Mouse (Mus musculus): ENCODE results near the gene Tldc2. TPM values are rescaled to one million over a fixed set of nuclear protein-coding genes. Genes with fewer than 3 reads are reported as not detected.

Gene Tldc2
- polyA plus RNA-seq, 1 experiment = not detected

GRCm38 (mm10) chr2:157081960-157082359 is 4.9 kb upstream of the Tldc2 start:
- no peak for TF ChIP-seq POLR2A (IDR thresholded peaks at IDR 0.05; ENCODE audit: borderline replicate concordance, extremely low read depth, low read depth, low read length)
- no peak for TF ChIP-seq CTCF (IDR thresholded peaks at IDR 0.05; ENCODE audit: insufficient read depth, low read length)
- Histone ChIP-seq H3K4me3 (replicated peaks; ENCODE audit: extremely low read depth, low read depth, low read length) (no peak overlapping the region), H3K4me1 (ENCODE audit: control insufficient read depth, insufficient read depth, low read length) (peaks cover 3% of the 10 kb centered on the region; the same call in 1 of the 2 replicates)
- WGBS = 44% methylated on average over 7 of the region's 7 CpGs
- DNase-seq = no peak

GRCm38 (mm10) chr2:157084831-157085585 is 1.8 kb upstream of the Tldc2 start:
- WGBS = 66% methylated on average over 7 of the region's 7 CpGs
- Histone ChIP-seq H3K4me3 (replicated peaks; ENCODE audit: extremely low read depth, low read depth, low read length) (no peak overlapping the region), H3K4me1 (ENCODE audit: control insufficient read depth, insufficient read depth, low read length) (no peaks in the 10 kb centered on the region)
- peak; percentile 58 for DNase-seq
- TF ChIP-seq CTCF (IDR thresholded peaks at IDR 0.05; ENCODE audit: insufficient read depth, low read length) = no peak
- TF ChIP-seq POLR2A (IDR thresholded peaks at IDR 0.05; ENCODE audit: borderline replicate concordance, extremely low read depth, low read depth, low read length) = no peak

- 84% methylated on average over 14 of the region's 14 CpGs for WGBS
- no peak for TF ChIP-seq POLR2A (IDR thresholded peaks at IDR 0.05; ENCODE audit: borderline replicate concordance, extremely low read depth, low read depth, low read length)
- TF ChIP-seq CTCF (IDR thresholded peaks at IDR 0.05; ENCODE audit: insufficient read depth, low read length) = no peak
- no peak for DNase-seq
- H3K4me3 ChIP-seq (replicated peaks; ENCODE audit: extremely low read depth, low read depth, low read length) = no peak overlapping the region
- no peaks in the 10 kb centered on the region for H3K4me1 ChIP-seq (ENCODE audit: control insufficient read depth, insufficient read depth, low read length)
Measured at GRCm38 (mm10) chr2:157087536-157088317, 872 bp downstream of the Tldc2 start.

- TF ChIP-seq POLR2A (IDR thresholded peaks at IDR 0.05; ENCODE audit: borderline replicate concordance, extremely low read depth, low read depth, low read length) (no peak), CTCF (IDR thresholded peaks at IDR 0.05; ENCODE audit: insufficient read depth, low read length) (no peak)
- DNase-seq = no peak
- WGBS = 24% methylated on average over 8 of the region's 8 CpGs
Measured at GRCm38 (mm10) chr2:157092024-157092423, 5.2 kb downstream of the Tldc2 start.

GRCm38 (mm10) chr2:157095005-157095755 is 8.3 kb downstream of the Tldc2 start:
- peak; percentile 74 for DNase-seq
- no peak overlapping the region for H3K4me3 ChIP-seq (replicated peaks; ENCODE audit: extremely low read depth, low read depth, low read length)
- H3K4me1 ChIP-seq (ENCODE audit: control insufficient read depth, insufficient read depth, low read length) = no peaks in the 10 kb centered on the region
- TF ChIP-seq CTCF (IDR thresholded peaks at IDR 0.05; ENCODE audit: insufficient read depth, low read length) (peak; percentile 98), POLR2A (IDR thresholded peaks at IDR 0.05; ENCODE audit: borderline replicate concordance, extremely low read depth, low read depth, low read length) (no peak)
- WGBS = 54% methylated on average over 9 of the region's 9 CpGs

More at GRCm38 (mm10) chr2:157092024-157092423, 5.2 kb downstream of the Tldc2 start:
- Histone ChIP-seq H3K4me1 (ENCODE audit: control insufficient read depth, insufficient read depth, low read length) (no peaks in the 10 kb centered on the region), H3K4me3 (replicated peaks; ENCODE audit: extremely low read depth, low read depth, low read length) (no peak overlapping the region)

GRCm38 (mm10) chr2:157099532-157100318 is 12.9 kb downstream of the Tldc2 start:
- peak; percentile 57 for DNase-seq
- Histone ChIP-seq H3K4me3 (replicated peaks; ENCODE audit: extremely low read depth, low read depth, low read length) (no peak overlapping the region), H3K4me1 (ENCODE audit: control insufficient read depth, insufficient read depth, low read length) (no peaks in the 10 kb centered on the region)
- TF ChIP-seq POLR2A (IDR thresholded peaks at IDR 0.05; ENCODE audit: borderline replicate concordance, extremely low read depth, low read depth, low read length) (no peak), CTCF (IDR thresholded peaks at IDR 0.05; ENCODE audit: insufficient read depth, low read length) (no peak)
- WGBS = 55% methylated on average over 12 of the region's 12 CpGs

- 69% methylated on average over 12 of the region's 12 CpGs for WGBS
- DNase-seq = no peak
- TF ChIP-seq CTCF (IDR thresholded peaks at IDR 0.05; ENCODE audit: insufficient read depth, low read length) (no peak), POLR2A (IDR thresholded peaks at IDR 0.05; ENCODE audit: borderline replicate concordance, extremely low read depth, low read depth, low read length) (no peak)
- H3K4me3 ChIP-seq (replicated peaks; ENCODE audit: extremely low read depth, low read depth, low read length) = no peak overlapping the region
- no peaks in the 10 kb centered on the region for H3K4me1 ChIP-seq (ENCODE audit: control insufficient read depth, insufficient read depth, low read length)
Measured at GRCm38 (mm10) chr2:157100319-157100605, 13.4 kb downstream of the Tldc2 start.

GRCm38 (mm10) chr2:157101650-157102049 is 14.8 kb downstream of the Tldc2 start:
- WGBS = 96% methylated on average over 9 of the region's 9 CpGs
- no peak for DNase-seq
- H3K4me3 ChIP-seq (replicated peaks; ENCODE audit: extremely low read depth, low read depth, low read length) = no peak overlapping the region

GRCm38 (mm10) chr2:157102256-157102655 is 15.4 kb downstream of the Tldc2 start:
- 70% methylated on average over 2 of the region's 2 CpGs for WGBS

More at GRCm38 (mm10) chr2:157101650-157102049, 14.8 kb downstream of the Tldc2 start:
- H3K4me1 ChIP-seq (ENCODE audit: control insufficient read depth, insufficient read depth, low read length) = no peaks in the 10 kb centered on the region
- no peak for TF ChIP-seq CTCF (IDR thresholded peaks at IDR 0.05; ENCODE audit: insufficient read depth, low read length)
- TF ChIP-seq POLR2A (IDR thresholded peaks at IDR 0.05; ENCODE audit: borderline replicate concordance, extremely low read depth, low read depth, low read length) = no peak

More at GRCm38 (mm10) chr2:157102256-157102655, 15.4 kb downstream of the Tldc2 start:
- no peak for DNase-seq
- Histone ChIP-seq H3K4me3 (replicated peaks; ENCODE audit: extremely low read depth, low read depth, low read length) (no peak overlapping the region), H3K4me1 (ENCODE audit: control insufficient read depth, insufficient read depth, low read length) (no peaks in the 10 kb centered on the region)
- TF ChIP-seq CTCF (IDR thresholded peaks at IDR 0.05; ENCODE audit: insufficient read depth, low read length) = no peak
- no peak for TF ChIP-seq POLR2A (IDR thresholded peaks at IDR 0.05; ENCODE audit: borderline replicate concordance, extremely low read depth, low read depth, low read length)

All from lung, adult 2 months (tissue).